Mouse (Mus musculus): ENCODE results near the gene Galnt7.

DNA sequence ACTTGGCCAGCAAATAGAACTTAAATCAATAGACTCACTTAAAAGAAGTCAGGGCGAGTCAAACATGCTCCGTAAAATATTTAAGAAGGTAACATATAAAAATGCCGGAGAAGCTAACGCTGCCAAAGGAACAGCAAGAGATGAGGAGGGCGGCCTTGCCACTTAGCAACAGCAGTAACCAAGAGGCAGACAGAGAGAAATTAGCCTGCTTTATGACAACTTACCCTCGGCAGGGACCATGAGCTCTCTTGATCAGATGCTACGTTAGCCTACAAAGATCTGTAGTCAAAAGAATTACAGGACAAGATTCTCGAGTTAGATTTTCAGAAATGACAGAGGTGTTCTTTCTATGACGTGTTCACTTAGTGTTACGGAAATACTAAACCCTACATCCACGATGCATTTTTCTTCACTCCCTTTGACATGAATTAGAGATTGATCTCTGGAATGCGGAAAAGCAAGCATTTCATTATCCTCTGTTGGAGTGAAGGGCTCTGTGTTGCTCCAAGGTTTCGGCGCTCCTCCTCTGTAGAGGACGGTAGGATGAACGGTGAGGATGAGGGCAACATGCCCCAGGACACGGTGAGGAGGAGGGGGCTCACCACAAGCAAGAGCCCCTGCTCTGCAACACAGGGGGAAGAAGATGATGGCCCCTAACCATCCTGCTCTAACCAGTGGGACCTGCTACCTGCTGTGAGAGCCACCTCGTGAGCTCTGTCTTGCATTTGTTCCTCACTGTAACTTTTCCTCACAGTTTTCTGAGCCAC lies 84.0 kb downstream of the Galnt7 start:
- TF ChIP-seq GATA1 (IDR thresholded peaks at IDR 0.05; ENCODE audit: borderline replicate concordance, low read length) (no peak), CTCF (IDR thresholded peaks at IDR 0.05; ENCODE audit: low read depth, low read length) (no peak), GATA2 (IDR thresholded peaks at IDR 0.05; ENCODE audit: borderline replicate concordance, low read depth, low read length) (no peak), POLR2AphosphoS5 (IDR thresholded peaks at IDR 0.05; ENCODE audit: insufficient replicate concordance, low read depth, low read length) (no peak)

Data from G1E (cell line).